Mouse (Mus musculus): ENCODE results near the gene Tnfrsf22. TPM values are rescaled to one million over a fixed set of nuclear protein-coding genes. Genes with fewer than 3 reads are reported as not detected.

The Tnfrsf22 gene
- total RNA-seq, 2 experiments from 2014 or later = 1.5 to 2.0 TPM

DNA sequence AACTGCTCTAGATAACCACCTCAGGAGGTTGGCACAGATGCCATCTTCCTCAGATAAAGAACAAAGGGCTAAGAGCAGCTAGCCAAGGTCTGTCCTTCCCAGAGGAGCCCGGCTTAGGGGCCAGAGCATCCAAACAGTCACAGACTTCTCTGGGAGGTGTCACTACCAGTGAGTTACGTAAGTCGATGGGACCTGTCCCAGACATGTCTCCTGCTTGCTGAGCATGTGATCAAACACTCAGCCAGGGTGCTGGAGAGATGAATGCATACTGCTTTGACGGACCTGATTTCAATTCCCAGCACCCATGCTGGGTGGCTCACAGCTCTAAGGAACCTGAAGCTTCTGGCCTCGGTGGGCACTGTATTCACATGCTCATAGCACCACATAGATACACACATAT lies 61.9 kb downstream of the Tnfrsf22 start:
- intact Hi-C loops (cut with DNase I) = no loop called here
- no peak for DNase-seq

Other genes with a start within 250 kb of the Tnfrsf22 start
- gene Cdkn1c, start 188.6 kb downstream of the Tnfrsf22 start, total RNA-seq (2021) = 10 to 100 TPM; 43.2 to 98.2 TPM
- gene Slc22a18, start 175.9 kb downstream of the Tnfrsf22 start, total RNA-seq (2021) = under 1 TPM in 1 of 2 experiments, not detected in 1; 0.25 TPM
- gene Phlda2, start 146.5 kb downstream of the Tnfrsf22 start, total RNA-seq (2021) = not detected
- 100 to 1,000 TPM; 167 to 189 TPM for gene Nap1l4, start 100.6 kb downstream of the Tnfrsf22 start, total RNA-seq (2021)
- 10 to 100 TPM; 33.9 to 38.6 TPM for gene Cars, start 49.6 kb downstream of the Tnfrsf22 start, total RNA-seq (2021)
- gene Tnfrsf26, start 20.9 kb downstream of the Tnfrsf22 start, total RNA-seq (2021) = under 1 TPM; 0.10 to 0.20 TPM
- gene Tnfrsf23, start 36.2 kb upstream of the Tnfrsf22 start, total RNA-seq (2021) = 1 to 10 TPM; 2.7 to 3.3 TPM
- gene Osbpl5, start 107.3 kb upstream of the Tnfrsf22 start, total RNA-seq (2021) = 10 to 100 TPM; 14.6 to 15.2 TPM
- gene Mrgprg, start 117.3 kb upstream of the Tnfrsf22 start, total RNA-seq (2021) = not detected
- under 1 TPM; 0.43 to 0.54 TPM for gene Mrgpre, start 134.8 kb upstream of the Tnfrsf22 start, total RNA-seq (2021)
- 1 to 10 TPM; 3.6 to 3.9 TPM for gene Nadsyn1, start 173.2 kb upstream of the Tnfrsf22 start, total RNA-seq (2021)
- 1 to 10 TPM; 4.4 to 4.6 TPM for gene Dhcr7, start 173.5 kb upstream of the Tnfrsf22 start, total RNA-seq (2021)
- gene Gm498, start 217.2 kb upstream of the Tnfrsf22 start, total RNA-seq (2021) = not detected

Data from gastrocnemius, postnatal 36 days (tissue).